In genomic region chr7:117368647-117369289, GRCm38 (mm10) we compare ENCODE assay signal across 32 mouse cellular contexts. TPM values are rescaled to one million over a fixed set of nuclear protein-coding genes. Genes with fewer than 3 reads are reported as not detected.
DNase-seq lines count a peak whose midpoint lies in the region; ATAC-seq and TF ChIP-seq lines count a peak whose summit lies in the region.
"Had no signal": no experiment of that assay in that cellular context is flagged by ENCODE, and none has a peak within 500 bp of the region (broad histone marks: within the 10 kb centered on the region; RNA-seq: fewer than 3 reads in every experiment).

No protein-coding gene starts in this region.

- no peaks in the 10 kb centered on the region for H3K36me3 ChIP-seq in forebrain, postnatal 0 days (ENCODE audit: insufficient read depth)
- H3K36me3 ChIP-seq in forebrain, embryonic 14.5 days (ENCODE audit: control insufficient read depth, insufficient read depth, low read length) = no peaks in the 10 kb centered on the region
- H3K36me3 ChIP-seq in heart, embryonic 16.5 days (ENCODE audit: control insufficient read depth, insufficient read depth) = no peaks in the 10 kb centered on the region
- no peaks in the 10 kb centered on the region for H3K36me3 ChIP-seq in lung, postnatal 0 days (ENCODE audit: insufficient read depth, low read length)
- H3K36me3 ChIP-seq: embryonic facial prominence, embryonic 12.5 days; forebrain, embryonic 10.5 days; heart, embryonic 12.5 days; hindbrain, embryonic 10.5 days; hindbrain, embryonic 15.5 days; limb, embryonic 13.5 days; neural tube, embryonic 15.5 days; stomach, embryonic 15.5 days had no signal

- H3K4me2 ChIP-seq in forebrain, postnatal 0 days (ENCODE audit: low read depth) = no peak overlapping the region
- no peak overlapping the region for H3K4me2 ChIP-seq in forebrain, embryonic 14.5 days (ENCODE audit: low read length)
- no peak overlapping the region for H3K4me2 ChIP-seq in heart, embryonic 16.5 days (ENCODE audit: low read depth, low read length)
- no peak overlapping the region for H3K4me2 ChIP-seq in lung, postnatal 0 days (replicated peaks; ENCODE audit: low read depth, low read length)
- H3K4me2 ChIP-seq: embryonic facial prominence, embryonic 12.5 days; heart, embryonic 12.5 days; hindbrain, embryonic 15.5 days; limb, embryonic 13.5 days; liver, embryonic 11.5 days; neural tube, embryonic 15.5 days; stomach, embryonic 15.5 days had no signal

- 24% methylated on average over 6 of the region's 6 CpGs for WGBS in forebrain, postnatal 0 days
- 25% methylated on average over 6 of the region's 6 CpGs for WGBS in forebrain, embryonic 14.5 days
- WGBS in heart, embryonic 16.5 days = 50% methylated on average over 6 of the region's 6 CpGs
- WGBS in lung, postnatal 0 days = 51% methylated on average over 6 of the region's 6 CpGs
- 55% methylated on average over 6 of the region's 6 CpGs for WGBS in lung, adult 2 months

- intact Hi-C loops in heart, postnatal 25 days (cut with DNase I) = no loop called here

- no peak overlapping the region for H3K4me3 ChIP-seq in forebrain, postnatal 0 days (ENCODE audit: low read depth, low read length)
- no peak overlapping the region for H3K4me3 ChIP-seq in forebrain, embryonic 14.5 days (ENCODE audit: low read depth, low read length)
- H3K4me3 ChIP-seq in heart, embryonic 16.5 days (ENCODE audit: low read length) = no peak overlapping the region
- no peak overlapping the region for H3K4me3 ChIP-seq in lung, postnatal 0 days (ENCODE audit: low read depth, low read length)
- no peak overlapping the region for H3K4me3 ChIP-seq in lung, adult 2 months (replicated peaks; ENCODE audit: extremely low read depth, low read depth, low read length)
- H3K4me3 ChIP-seq: embryonic facial prominence, embryonic 12.5 days; forebrain, embryonic 10.5 days; heart, embryonic 12.5 days; hindbrain, embryonic 10.5 days; hindbrain, embryonic 15.5 days; layer of hippocampus, adult 2 months; left cerebral cortex, adult 2 months; limb, embryonic 13.5 days; neural tube, embryonic 15.5 days; stomach, embryonic 15.5 days had no signal

- no peaks in the 10 kb centered on the region for H3K27me3 ChIP-seq in forebrain, postnatal 0 days (ENCODE audit: insufficient read depth, low read length)
- H3K27me3 ChIP-seq in forebrain, embryonic 14.5 days (replicated peaks; ENCODE audit: control insufficient read depth, insufficient read depth, low read length) = no peaks in the 10 kb centered on the region
- no peaks in the 10 kb centered on the region for H3K27me3 ChIP-seq in heart, embryonic 16.5 days (ENCODE audit: control insufficient read depth, insufficient read depth, low read length)
- H3K27me3 ChIP-seq in lung, postnatal 0 days (replicated peaks; ENCODE audit: insufficient read depth, low read length) = no peaks in the 10 kb centered on the region
- H3K27me3 ChIP-seq: embryonic facial prominence, embryonic 12.5 days; heart, embryonic 12.5 days; hindbrain, embryonic 15.5 days; limb, embryonic 13.5 days; neural tube, embryonic 15.5 days; stomach, embryonic 15.5 days had no signal

- no peaks in the 10 kb centered on the region for H3K9me3 ChIP-seq in forebrain, postnatal 0 days (ENCODE audit: low read length)
- no peaks in the 10 kb centered on the region for H3K9me3 ChIP-seq in forebrain, embryonic 14.5 days (replicated peaks; ENCODE audit: control insufficient read depth, low read length)
- H3K9me3 ChIP-seq in heart, embryonic 16.5 days (replicated peaks; ENCODE audit: control insufficient read depth, low read length) = no peaks in the 10 kb centered on the region
- no peaks in the 10 kb centered on the region for H3K9me3 ChIP-seq in lung, postnatal 0 days (ENCODE audit: low read length)
- H3K9me3 ChIP-seq: embryonic facial prominence, embryonic 12.5 days; forebrain, embryonic 10.5 days; heart, embryonic 12.5 days; hindbrain, embryonic 10.5 days; hindbrain, embryonic 15.5 days; limb, embryonic 13.5 days; neural tube, embryonic 15.5 days; stomach, embryonic 15.5 days had no signal

- DNase-seq in forebrain, postnatal 0 days = peak; percentile 14
- no peak for DNase-seq in forebrain, embryonic 14.5 days (ENCODE audit: low spot score)
- DNase-seq in heart, postnatal 25 days (ENCODE audit: low spot score) = no peak
- DNase-seq in lung, postnatal 0 days (ENCODE audit: low spot score) = no peak
- no peak for DNase-seq in lung, adult 2 months
- peak; percentile 75 for DNase-seq in testis, postnatal 14 days (ENCODE audit: low spot score)
- DNase-seq: adrenal gland, postnatal 14 days; cerebellum, adult 11-12 months; cerebellum, adult 9-11 months; embryo, embryonic 11 days; gastrocnemius, postnatal 14 days; kidney, adult 11 months; kidney, postnatal 36 days; midbrain, embryonic 14.5 days; retina, postnatal 1 day; right cerebral cortex, postnatal 25 days; thymus, adult 2 months; thymus, postnatal 36 days had no signal

- H3K27ac ChIP-seq in forebrain, postnatal 0 days (ENCODE audit: low read depth, low read length) = no peak overlapping the region
- H3K27ac ChIP-seq in forebrain, embryonic 14.5 days (ENCODE audit: low read depth, low read length) = no peak overlapping the region
- H3K27ac ChIP-seq in heart, embryonic 16.5 days (ENCODE audit: low read length) = no peak overlapping the region
- no peak overlapping the region for H3K27ac ChIP-seq in lung, postnatal 0 days (ENCODE audit: low read length)
- H3K27ac ChIP-seq: embryonic facial prominence, embryonic 12.5 days; forebrain, embryonic 10.5 days; hindbrain, embryonic 10.5 days; hindbrain, embryonic 15.5 days; layer of hippocampus, adult 2 months; left cerebral cortex, adult 2 months; limb, embryonic 13.5 days; macrophage; neural tube, embryonic 15.5 days; stomach, embryonic 15.5 days had no signal

- ATAC-seq in forebrain, postnatal 0 days = no peak; the same call in 1 of the 2 replicates
- no peak for ATAC-seq in forebrain, embryonic 14.5 days
- ATAC-seq in heart, embryonic 16.5 days (replicated peaks; ENCODE audit: extremely low read depth, insufficient read depth, low FRiP score) = peak; percentile 49; the same call in 1 of the 2 replicates
- peak; percentile 25; the same call in 1 of the 2 replicates for ATAC-seq in lung, postnatal 0 days
- ATAC-seq: inflammation-experienced regulatory T-cells, adult 6 months had no signal

- TF ChIP-seq CTCF in forebrain, postnatal 0 days (IDR thresholded peaks at IDR 0.05; ENCODE audit: low read depth) = no peak
- TF ChIP-seq CTCF in lung, postnatal 0 days (IDR thresholded peaks at IDR 0.05) = no peak
- TF ChIP-seq CTCF in lung, adult 2 months (IDR thresholded peaks at IDR 0.05; ENCODE audit: insufficient read depth, low read length) = no peak

- H3K4me1 ChIP-seq in forebrain, postnatal 0 days (ENCODE audit: insufficient read depth) = no peaks in the 10 kb centered on the region
- 0 out of 2 replicates have a peak, but pooled peaks cover 2% of the 10 kb centered on the region for H3K4me1 ChIP-seq in forebrain, embryonic 14.5 days (ENCODE audit: control insufficient read depth, insufficient read depth, low read length)
- peaks cover 3% of the 10 kb centered on the region; the same call in 1 of the 2 replicates for H3K4me1 ChIP-seq in heart, embryonic 16.5 days (ENCODE audit: control insufficient read depth, insufficient read depth, low read length)
- H3K4me1 ChIP-seq in lung, postnatal 0 days (ENCODE audit: insufficient read depth, low read depth, low read length) = no peaks in the 10 kb centered on the region
- no peaks in the 10 kb centered on the region for H3K4me1 ChIP-seq in lung, adult 2 months (ENCODE audit: control insufficient read depth, insufficient read depth, low read length)
- H3K4me1 ChIP-seq: embryonic facial prominence, embryonic 12.5 days; hindbrain, embryonic 10.5 days; hindbrain, embryonic 15.5 days; limb, embryonic 13.5 days; neural tube, embryonic 15.5 days; stomach, embryonic 15.5 days had no signal

- no peak for TF ChIP-seq POLR2A in lung, adult 2 months (IDR thresholded peaks at IDR 0.05; ENCODE audit: borderline replicate concordance, extremely low read depth, low read depth, low read length)

- H3K9ac ChIP-seq in forebrain, postnatal 0 days = no peak overlapping the region
- H3K9ac ChIP-seq in forebrain, embryonic 14.5 days (ENCODE audit: low read length) = no peak overlapping the region
- H3K9ac ChIP-seq in heart, embryonic 16.5 days (ENCODE audit: low read length) = no peak overlapping the region
- H3K9ac ChIP-seq in lung, postnatal 0 days (replicated peaks; ENCODE audit: low read depth) = no peak overlapping the region
- H3K9ac ChIP-seq: embryonic facial prominence, embryonic 12.5 days; heart, embryonic 12.5 days; hindbrain, embryonic 15.5 days; limb, embryonic 13.5 days; neural tube, embryonic 15.5 days; stomach, embryonic 15.5 days had no signal

- TF ChIP-seq EP300 in lung, postnatal 0 days (IDR thresholded peaks at IDR 0.05) = no peak

RNA-seq across cellular contexts. Expression of gene Xylt1, which starts 12.0 kb away (rescaled TPM):
- total RNA-seq in forebrain, postnatal 0 days (2014; rRNA removed) = 11.7 and 14.0 TPM in 2 replicates
- 1.4 and 2.6 TPM in 2 replicates for polyA plus RNA-seq in forebrain, postnatal 0 days (2015; fragmentation: Nextera tagmentation; extraction: Ambion mirVana)
- polyA plus RNA-seq in forebrain, embryonic 14.5 days (2014; fragmentation: Nextera tagmentation; extraction: Ambion mirVana) = 1.5 and 2.2 TPM in 2 replicates
- 0.89 and 1.1 TPM in 2 replicates for polyA plus RNA-seq in heart, embryonic 16.5 days (2015; fragmentation: Nextera tagmentation; extraction: Ambion mirVana)
- 1 to 10 TPM; 2.8 to 3.2 TPM for total RNA-seq in heart, postnatal 25 days (2021)
- 0.45 and 0.63 TPM in 2 replicates for polyA plus RNA-seq in lung, postnatal 0 days (2015; fragmentation: Nextera tagmentation; extraction: Ambion mirVana)
- polyA plus RNA-seq in lung, adult 2 months (2012; rRNA removed) = 1.7 and 2.7 TPM in 2 replicates

Comparison
In these comparisons a context has a peak if more than half of its experiments do, and no peak if none do; other contexts are left out.
1. DNase-seq: peak in forebrain, postnatal 0 days (single experiment) and testis, postnatal 14 days (single experiment); none in forebrain, embryonic 14.5 days (single experiment), heart, postnatal 25 days (single experiment), lung, postnatal 0 days (single experiment) and lung, adult 2 months (single experiment).
2. ATAC-seq: peak in heart, embryonic 16.5 days (single experiment) and lung, postnatal 0 days (single experiment); none in forebrain, postnatal 0 days (single experiment) and forebrain, embryonic 14.5 days (single experiment).